Mouse (Mus musculus) embryo, embryonic 9.5 days (tissue): ENCODE data around the gene G3bp1.

ENCODE experiments used
- DNase-seq: peaks from one replicate; pipeline ENCODE4 v3.0.0-alpha.2; 2017; ENCODE audit errors: extremely low spot score

Gene G3bp1

GRCm38 (mm10) chr11:55464707-55465106, 4.8 kb upstream of the G3bp1 start:
- DNase-seq = no peak

- no peak for DNase-seq
These were observed 4.3 kb upstream of the G3bp1 start for GRCm38 (mm10) chr11:55465177-55465576.

DNA sequence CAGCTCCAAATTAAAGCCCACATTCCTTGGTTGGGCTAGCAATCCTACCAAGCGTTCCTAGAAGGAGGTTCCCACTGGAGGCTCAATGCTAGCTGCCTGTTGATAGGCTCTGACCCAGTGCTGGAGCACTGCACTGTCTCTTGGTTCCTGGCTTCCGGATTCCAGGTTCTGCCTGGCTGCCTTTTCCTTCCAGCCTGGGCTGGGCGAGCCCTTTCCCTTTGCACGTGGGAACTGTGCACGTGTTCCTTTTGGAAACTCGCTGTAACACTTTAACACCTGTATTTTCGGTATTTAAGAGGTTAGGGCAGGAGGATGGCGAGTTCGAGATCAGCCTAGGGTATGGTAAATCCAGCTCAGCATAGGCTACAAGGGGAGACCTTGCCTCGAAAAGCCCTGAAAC, 1.5 kb upstream of the G3bp1 start:
- no peak for DNase-seq

DNA sequence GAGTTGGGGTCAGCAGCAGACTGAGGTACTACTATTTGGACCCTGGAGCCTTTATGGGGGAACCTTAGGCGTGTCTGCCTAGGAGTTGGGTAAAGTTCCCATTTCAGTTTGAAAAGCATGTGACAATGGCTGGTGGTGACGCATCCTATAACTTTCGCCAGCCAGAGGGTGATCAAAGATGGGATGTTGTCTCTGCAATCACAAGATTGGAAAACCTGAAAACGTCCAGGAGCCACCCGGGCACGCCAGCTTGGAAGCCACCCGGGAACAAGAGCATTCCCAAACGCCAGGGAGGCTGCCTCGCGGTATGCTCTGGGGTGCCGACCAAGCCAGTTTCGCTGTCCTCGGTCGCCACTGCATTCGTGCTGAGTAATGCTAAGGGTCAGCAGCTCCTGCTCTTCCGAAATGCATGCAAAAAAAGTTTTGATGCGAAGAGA, 856 bp upstream of the G3bp1 start:
- no peak for DNase-seq

GRCm38 (mm10) chr11:55469923-55470691, 622 bp downstream of the G3bp1 start:
- peak; percentile 51 for DNase-seq

- no peak for DNase-seq
These were observed 1.3 kb downstream of the G3bp1 start for GRCm38 (mm10) chr11:55470761-55471160.

- no peak for DNase-seq
These were observed 2.0 kb downstream of the G3bp1 start for GRCm38 (mm10) chr11:55471467-55471866.

DNA sequence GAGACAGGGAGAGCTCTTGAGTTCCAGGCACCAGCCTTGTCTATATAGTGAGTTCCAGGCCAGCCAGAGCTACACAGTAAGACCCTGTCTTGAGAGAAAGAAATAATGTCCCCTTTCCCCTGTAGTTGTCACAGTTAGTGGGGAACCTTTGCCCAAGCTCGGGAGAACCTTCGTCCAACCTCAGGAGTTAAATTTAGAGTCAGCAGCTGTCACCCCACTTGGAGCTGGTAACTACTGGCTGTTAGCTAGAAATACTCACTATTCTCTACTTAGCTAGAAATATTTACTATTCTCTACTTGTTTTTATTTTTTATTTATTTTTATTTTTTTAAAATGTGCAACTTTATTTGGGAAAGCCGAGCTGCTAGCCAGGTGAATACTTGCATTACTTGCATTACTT, 3.7 kb downstream of the G3bp1 start:
- DNase-seq = no peak

DNA sequence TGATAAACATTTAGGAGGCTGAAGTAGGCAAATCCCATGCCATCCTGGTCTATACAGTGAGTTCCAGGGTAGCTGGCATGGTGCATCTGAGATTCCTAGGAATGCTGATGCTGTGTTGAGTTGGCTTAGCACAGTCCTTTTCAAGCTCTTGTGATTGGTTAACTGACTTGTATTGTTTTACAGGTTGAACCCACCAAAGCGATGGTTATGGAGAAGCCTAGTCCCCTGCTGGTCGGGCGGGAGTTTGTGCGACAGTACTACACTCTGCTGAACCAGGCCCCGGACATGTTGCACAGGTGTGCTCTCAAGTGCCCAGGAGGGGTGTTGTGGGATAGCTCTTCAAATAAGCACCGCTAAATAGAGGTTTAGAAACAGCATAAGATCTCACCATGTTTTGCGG, 16.0 kb downstream of the G3bp1 start:
- DNase-seq = no peak

DNA sequence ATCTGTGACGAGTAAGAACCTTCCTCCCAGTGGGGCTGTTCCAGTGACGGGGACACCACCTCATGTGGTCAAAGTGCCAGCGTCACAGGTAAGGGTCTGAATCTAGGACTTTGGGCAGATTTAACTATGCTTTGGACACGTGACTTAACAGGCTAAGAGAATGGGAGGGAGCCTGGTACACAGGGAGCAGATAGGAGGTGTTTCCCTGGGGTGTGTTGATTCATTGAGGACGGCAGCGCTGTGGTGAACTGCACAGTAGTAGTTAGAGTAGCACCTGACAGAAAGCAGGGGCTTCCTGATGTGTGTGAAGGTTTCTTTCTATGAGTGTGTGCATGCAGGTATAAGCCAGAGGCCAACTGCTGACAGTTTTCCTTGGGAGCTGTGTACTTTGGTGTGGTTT, 26.7 kb downstream of the G3bp1 start:
- no peak for DNase-seq

DNA sequence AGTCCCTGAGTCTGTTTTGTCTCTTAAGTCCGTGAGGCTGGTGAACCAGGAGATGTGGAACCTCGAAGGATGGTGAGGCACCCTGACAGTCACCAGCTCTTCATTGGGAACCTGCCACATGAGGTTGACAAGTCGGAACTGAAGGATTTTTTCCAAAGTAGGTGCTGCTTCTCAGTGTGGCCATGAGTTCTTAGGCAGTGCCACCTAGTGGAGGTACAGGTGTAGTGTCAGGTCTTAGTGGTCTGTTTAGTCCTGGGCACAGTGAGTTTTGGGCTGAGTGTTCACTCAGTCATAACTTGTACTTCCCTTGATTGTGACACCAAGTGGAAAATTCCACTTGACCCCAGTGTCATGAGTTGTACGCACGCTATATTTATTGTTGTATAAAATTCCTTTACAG, 28.4 kb downstream of the G3bp1 start:
- peak; percentile 39 for DNase-seq

DNA sequence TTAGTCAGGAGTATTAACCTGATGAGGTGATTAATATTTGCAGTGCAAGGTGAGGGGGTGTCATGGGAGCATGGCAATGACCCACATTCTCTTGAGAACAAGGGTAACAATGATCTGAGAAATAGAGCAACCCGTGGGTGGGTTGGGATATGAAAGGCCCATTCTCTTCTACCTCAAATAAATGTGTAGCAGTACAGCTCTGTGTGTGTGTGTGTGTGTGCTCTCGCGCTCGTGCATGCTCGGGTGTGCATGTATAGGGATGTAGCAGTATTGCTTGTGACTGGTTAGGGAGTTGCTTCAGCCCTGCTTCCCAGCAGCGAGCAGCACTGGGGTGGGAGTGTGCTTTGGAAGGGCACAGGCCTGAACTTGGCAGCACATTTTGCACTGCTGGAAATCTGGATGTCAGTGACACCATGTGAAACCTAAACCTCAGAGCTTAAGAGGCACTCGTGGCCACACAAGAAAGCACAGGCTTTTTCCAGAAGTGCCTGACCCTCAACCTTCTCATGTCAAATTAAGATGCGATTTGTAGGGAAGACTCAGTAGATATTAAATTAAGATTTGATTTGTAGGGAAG, 32.6 kb downstream of the G3bp1 start:
- DNase-seq = no peak

GRCm38 (mm10) chr11:55502886-55503285, 33.4 kb downstream of the G3bp1 start:
- DNase-seq = no peak

DNA sequence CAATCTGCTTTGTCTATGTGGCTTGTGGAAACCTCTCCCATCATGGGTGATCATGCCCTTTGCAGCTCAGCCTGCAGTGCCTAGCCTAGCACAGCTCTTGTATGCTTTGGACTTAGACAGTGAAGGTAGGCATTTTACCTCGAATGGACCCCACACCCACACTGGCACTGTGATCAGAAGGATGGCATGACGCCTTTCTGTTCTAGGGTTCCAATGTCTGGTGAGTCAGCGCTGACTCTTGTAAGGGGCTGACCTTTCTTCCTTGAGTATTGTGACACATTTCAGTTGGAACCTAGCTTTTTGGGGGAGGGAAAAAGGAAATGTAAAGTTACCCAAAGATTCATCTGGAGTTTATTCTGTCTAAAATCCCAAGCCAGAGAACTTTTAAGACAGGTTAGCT, 36.0 kb downstream of the G3bp1 start:
- DNase-seq = no peak

DNA sequence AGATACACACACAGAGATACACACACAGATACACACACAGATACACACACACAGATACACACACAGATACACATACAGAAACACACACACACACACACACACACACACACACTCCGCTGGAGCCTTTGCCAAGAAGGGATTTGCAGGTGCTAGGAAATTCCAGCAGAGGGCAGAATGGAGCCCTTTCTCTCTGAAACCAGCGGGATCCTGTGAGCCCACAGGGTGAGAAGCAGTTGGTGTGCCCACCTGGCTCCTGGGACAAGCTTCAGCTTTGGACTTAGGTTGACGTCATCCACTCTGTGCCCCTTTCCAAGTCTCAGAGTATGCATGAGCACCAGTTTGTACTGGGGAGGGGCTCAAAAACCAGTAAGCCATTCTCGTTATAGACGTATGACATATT, 41.9 kb downstream of the G3bp1 start:
- DNase-seq = no peak

- no peak for DNase-seq
These were observed 48.2 kb downstream of the G3bp1 start for GRCm38 (mm10) chr11:55517666-55518065.

DNA sequence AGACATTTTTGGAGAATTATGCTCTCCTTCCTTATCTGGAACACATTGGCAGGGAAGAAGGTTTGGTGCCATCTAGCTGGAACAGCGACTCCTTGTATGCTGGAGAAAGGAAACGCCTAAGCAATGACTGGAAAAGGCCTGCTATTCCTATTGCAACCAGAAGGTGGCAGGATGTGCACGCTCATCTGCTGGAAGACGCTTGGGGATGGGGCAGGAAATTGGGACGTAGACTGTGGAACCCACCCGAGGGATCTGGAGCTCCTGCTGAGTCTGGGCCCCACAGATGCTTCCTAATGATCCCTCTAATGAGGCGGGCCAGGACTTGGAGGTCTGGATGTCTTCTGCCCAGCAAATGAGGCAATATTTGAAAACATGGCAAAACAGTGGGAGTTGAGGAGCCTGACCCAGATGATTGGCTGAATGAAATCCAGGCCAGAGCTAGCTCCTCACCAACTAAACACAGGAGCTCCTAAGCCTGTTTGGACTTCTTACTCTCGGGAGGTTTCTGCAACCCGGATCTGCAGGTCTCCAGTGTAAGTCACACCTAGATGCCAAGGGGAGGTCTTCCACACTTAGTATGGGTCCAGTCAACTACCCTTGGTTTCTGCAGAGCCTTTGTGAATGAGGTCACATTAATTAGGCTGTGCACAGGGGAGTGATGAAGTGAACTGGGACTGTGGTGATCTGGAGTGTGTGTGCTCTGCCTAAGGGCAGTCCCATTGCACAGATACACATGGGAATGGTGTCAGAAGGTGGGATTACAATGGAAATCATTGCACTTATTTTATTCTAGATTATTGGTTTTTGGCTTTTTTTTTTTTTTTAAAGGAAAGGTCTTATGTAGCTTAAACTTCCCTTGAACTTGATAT, 49.6 kb downstream of the G3bp1 start:
- peak; percentile 84 for DNase-seq

- DNase-seq = no peak
These were observed 61.3 kb downstream of the G3bp1 start for GRCm38 (mm10) chr11:55530741-55531140.

- DNase-seq = no peak
These were observed 63.9 kb downstream of the G3bp1 start for GRCm38 (mm10) chr11:55533378-55533777.

GRCm38 (mm10) chr11:55534766-55535165, 65.3 kb downstream of the G3bp1 start:
- no peak for DNase-seq

DNA sequence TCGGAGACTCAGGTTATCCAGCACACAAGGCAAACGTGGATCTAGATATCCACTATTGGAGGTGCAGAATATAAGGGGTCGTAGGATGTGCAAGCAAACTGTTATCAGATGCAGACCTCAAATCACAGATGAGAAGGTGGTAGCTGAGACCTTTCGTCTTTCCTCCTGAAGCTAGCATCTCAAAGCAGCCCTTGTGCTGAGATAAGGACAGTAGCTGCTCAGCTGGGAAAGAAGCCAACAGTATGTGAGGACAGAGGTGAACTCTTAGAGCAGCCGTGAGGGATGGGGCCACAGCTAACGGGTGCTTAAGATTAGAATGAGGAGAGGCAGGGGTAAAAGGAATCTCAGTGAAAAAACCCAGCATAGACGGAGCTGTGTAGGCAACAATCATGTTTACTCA, 72.6 kb downstream of the G3bp1 start:
- DNase-seq = no peak

GRCm38 (mm10) chr11:55542671-55543070, 73.2 kb downstream of the G3bp1 start:
- DNase-seq = no peak

DNA sequence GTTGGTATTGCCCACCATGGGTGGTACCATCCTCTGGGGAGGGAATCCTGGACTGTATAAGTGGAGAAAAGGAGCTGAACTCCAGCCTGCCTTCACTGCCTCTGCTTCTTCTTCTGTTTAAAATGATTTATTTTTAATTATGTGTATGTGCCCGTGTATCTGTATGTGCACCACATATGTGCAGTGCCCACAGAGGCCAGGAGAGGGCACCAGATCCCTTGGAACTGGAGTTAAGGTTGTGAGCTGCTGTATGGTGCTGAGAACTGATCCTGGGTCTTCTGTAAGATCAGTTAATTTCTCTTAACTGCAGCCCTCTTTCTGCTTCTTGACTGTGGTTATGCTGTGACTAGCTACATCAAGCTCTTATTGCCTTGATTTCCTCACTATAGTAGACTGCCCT, 76.2 kb downstream of the G3bp1 start:
- no peak for DNase-seq
